Mouse (Mus musculus): ENCODE measurements around the gene Rufy1. TPM values are rescaled to one million over a fixed set of nuclear protein-coding genes. Genes with fewer than 3 reads are reported as not detected.
"Not testable (repeated sequence)": the region's sequence is repeated elsewhere in the genome, so short reads cannot be mapped to it uniquely, and the experiment has no call there.

The Rufy1 gene
- polyA plus RNA-seq, 1 experiment from 2014 or later: 27.9 TPM

GRCm38 (mm10) chr11:50450236-50450635, 19.3 kb upstream of the Rufy1 start:
- Histone ChIP-seq H3K27me3 (replicated peaks) (no peaks in the 10 kb centered on the region), H3K36me3 (no peaks in the 10 kb centered on the region), H3K4me2 (replicated peaks) (no peak overlapping the region), H3K9me3 (no peaks in the 10 kb centered on the region), H3K9ac (no peak overlapping the region), H3K4me3 (no peak overlapping the region), H3K4me1 (no peaks in the 10 kb centered on the region), H3K27ac (no peak overlapping the region)
- no peak for ATAC-seq (ENCODE audit: low FRiP score, low read depth)
- WGBS: 81% methylated on average over 9 of the region's 9 CpGs

GRCm38 (mm10) chr11:50448163-50448562, 17.2 kb upstream of the Rufy1 start:
- H3K27me3 ChIP-seq (replicated peaks); H3K27ac ChIP-seq; H3K4me1 ChIP-seq; ATAC-seq (ENCODE audit: low FRiP score, low read depth); H3K9ac ChIP-seq; H3K4me2 ChIP-seq (replicated peaks); H3K9me3 ChIP-seq; H3K4me3 ChIP-seq; H3K36me3 ChIP-seq: not testable (repeated sequence)
- WGBS: 43% methylated on average over 8 of the region's 8 CpGs

GRCm38 (mm10) chr11:50443259-50444065, 12.5 kb upstream of the Rufy1 start:
- H3K4me3 ChIP-seq: no peak overlapping the region
- no peak for ATAC-seq (ENCODE audit: low FRiP score, low read depth)
- H3K9me3 ChIP-seq: no peaks in the 10 kb centered on the region
- H3K36me3 ChIP-seq: no peaks in the 10 kb centered on the region
- no peak overlapping the region for H3K27ac ChIP-seq
- no peak overlapping the region for H3K4me2 ChIP-seq (replicated peaks)
- H3K27me3 ChIP-seq (replicated peaks): no peaks in the 10 kb centered on the region; the same call in 1 of the 2 replicates
- H3K4me1 ChIP-seq: no peaks in the 10 kb centered on the region
- 75% methylated on average over 5 of the region's 5 CpGs for WGBS
- no peak overlapping the region for H3K9ac ChIP-seq

GRCm38 (mm10) chr11:50441637-50442036, 10.7 kb upstream of the Rufy1 start:
- Histone ChIP-seq H3K4me3 (no peak overlapping the region), H3K9ac (no peak overlapping the region), H3K36me3 (no peaks in the 10 kb centered on the region), H3K27me3 (replicated peaks) (no peaks in the 10 kb centered on the region; the same call in 1 of the 2 replicates), H3K4me1 (no peaks in the 10 kb centered on the region), H3K4me2 (replicated peaks) (no peak overlapping the region), H3K9me3 (no peaks in the 10 kb centered on the region), H3K27ac (no peak overlapping the region)
- 72% methylated on average over 9 of the region's 9 CpGs for WGBS
- no peak for ATAC-seq (ENCODE audit: low FRiP score, low read depth)

- Histone ChIP-seq H3K9ac (no peak overlapping the region), H3K27ac (no peak overlapping the region), H3K27me3 (replicated peaks) (no peaks in the 10 kb centered on the region; the same call in 1 of the 2 replicates), H3K4me2 (replicated peaks) (no peak overlapping the region), H3K4me1 (no peaks in the 10 kb centered on the region), H3K9me3 (no peaks in the 10 kb centered on the region), H3K36me3 (no peaks in the 10 kb centered on the region), H3K4me3 (no peak overlapping the region)
- no peak for ATAC-seq (ENCODE audit: low FRiP score, low read depth)
- 87% methylated on average over 6 of the region's 6 CpGs for WGBS
Observed at GRCm38 (mm10) chr11:50440691-50441090, 9.8 kb upstream of the Rufy1 start.

GRCm38 (mm10) chr11:50439857-50440256, 8.9 kb upstream of the Rufy1 start:
- Histone ChIP-seq H3K9me3 (no peaks in the 10 kb centered on the region), H3K27me3 (replicated peaks) (no peaks in the 10 kb centered on the region; the same call in 1 of the 2 replicates), H3K36me3 (no peaks in the 10 kb centered on the region), H3K9ac (no peak overlapping the region), H3K4me2 (replicated peaks) (no peak overlapping the region), H3K4me1 (no peaks in the 10 kb centered on the region), H3K27ac (no peak overlapping the region), H3K4me3 (no peak overlapping the region)
- WGBS: 66% methylated on average over 8 of the region's 8 CpGs
- no peak for ATAC-seq (ENCODE audit: low FRiP score, low read depth)

- Histone ChIP-seq H3K27me3 (replicated peaks) (no peaks in the 10 kb centered on the region), H3K9me3 (no peaks in the 10 kb centered on the region), H3K9ac (no peak overlapping the region), H3K4me1 (peaks cover 7% of the 10 kb centered on the region; the same call in 1 of the 2 replicates), H3K27ac (no peak overlapping the region), H3K4me3 (no peak overlapping the region), H3K4me2 (replicated peaks) (no peak overlapping the region), H3K36me3 (no peaks in the 10 kb centered on the region)
- WGBS: 86% methylated on average over 5 of the region's 5 CpGs
- ATAC-seq (ENCODE audit: low FRiP score, low read depth): no peak
Observed at GRCm38 (mm10) chr11:50432896-50433295, 2.0 kb upstream of the Rufy1 start.

GRCm38 (mm10) chr11:50432069-50432440, 1.1 kb upstream of the Rufy1 start:
- Histone ChIP-seq H3K36me3 (no peaks in the 10 kb centered on the region), H3K27me3 (replicated peaks) (no peaks in the 10 kb centered on the region), H3K9ac (no peak overlapping the region), H3K4me3 (no peak overlapping the region), H3K9me3 (no peaks in the 10 kb centered on the region), H3K27ac (no peak overlapping the region), H3K4me2 (replicated peaks) (no peak overlapping the region), H3K4me1 (peaks cover 7% of the 10 kb centered on the region; the same call in 1 of the 2 replicates)
- WGBS: 95% methylated on average over 3 of the region's 3 CpGs
- ATAC-seq (ENCODE audit: low FRiP score, low read depth): no peak

GRCm38 (mm10) chr11:50431134-50432068, 476 bp upstream of the Rufy1 start:
- Histone ChIP-seq H3K36me3 (no peaks in the 10 kb centered on the region), H3K9me3 (no peaks in the 10 kb centered on the region), H3K4me2 (replicated peaks) (peak overlapping the region; percentile 65), H3K9ac (peak overlapping the region; percentile 88), H3K27me3 (replicated peaks) (no peaks in the 10 kb centered on the region), H3K4me3 (peak overlapping the region; percentile 68), H3K4me1 (peaks cover 7% of the 10 kb centered on the region; the same call in 1 of the 2 replicates), H3K27ac (peak overlapping the region; percentile 83)
- ATAC-seq (ENCODE audit: low FRiP score, low read depth): peak; percentile 80; the same call in 1 of the 2 replicates
- 26% methylated on average over 32 of the region's 32 CpGs for WGBS

GRCm38 (mm10) chr11:50426056-50426455, 4.9 kb downstream of the Rufy1 start:
- no peak overlapping the region for H3K4me3 ChIP-seq
- no peaks in the 10 kb centered on the region for H3K27me3 ChIP-seq (replicated peaks)
- no peak for ATAC-seq (ENCODE audit: low FRiP score, low read depth)
- H3K4me1 ChIP-seq: peaks cover 7% of the 10 kb centered on the region
- no peaks in the 10 kb centered on the region for H3K9me3 ChIP-seq
- WGBS: 88% methylated on average over 4 of the region's 4 CpGs
- H3K36me3 ChIP-seq: no peaks in the 10 kb centered on the region
- H3K27ac ChIP-seq: no peak overlapping the region
- no peak overlapping the region for H3K4me2 ChIP-seq (replicated peaks)
- no peak overlapping the region for H3K9ac ChIP-seq

- Histone ChIP-seq H3K4me2 (replicated peaks) (peak overlapping the region; percentile 67), H3K4me1 (peaks cover 7% of the 10 kb centered on the region), H3K9me3 (no peaks in the 10 kb centered on the region), H3K27me3 (replicated peaks) (no peaks in the 10 kb centered on the region), H3K36me3 (peaks cover 12% of the 10 kb centered on the region), H3K9ac (0 out of 2 replicates have a peak overlapping the region, but pooled peaks have one; percentile 13), H3K27ac (no peak overlapping the region), H3K4me3 (peak overlapping the region; percentile 37)
- whole genome bisulfite sequencing: 26% methylated on average over 22 of the region's 22 CpGs
- peak; percentile 97 for ATAC-seq (ENCODE audit: low FRiP score, low read depth)
Observed at GRCm38 (mm10) chr11:50421934-50422780, 8.8 kb downstream of the Rufy1 start.

Data from neural tube, embryonic 12.5 days (tissue).